Mouse (Mus musculus): ENCODE data around the gene Aven.

DNA sequence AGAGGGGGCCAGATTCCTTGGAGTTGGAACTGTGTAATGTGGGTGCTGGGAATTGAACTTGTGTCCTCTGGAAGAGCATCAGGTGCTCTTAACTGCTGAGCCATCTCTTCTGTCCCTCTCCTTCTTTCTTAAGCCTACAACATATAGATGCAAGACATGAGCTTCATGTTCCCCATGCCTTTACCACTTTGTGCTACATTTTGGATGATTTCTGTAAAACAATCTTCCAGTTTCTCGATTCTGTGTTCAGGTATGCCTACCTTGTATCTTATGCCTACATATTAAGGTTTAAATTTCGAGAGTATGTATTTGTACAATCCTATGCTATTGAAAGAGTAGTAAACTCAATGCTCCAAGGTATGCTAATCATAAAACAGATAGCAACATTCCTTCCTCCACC, 183.4 kb downstream of the Aven start:
- TF ChIP-seq CTCF (IDR thresholded peaks at IDR 0.05; ENCODE audit: low read depth) = no peak
- TF ChIP-seq EP300 (IDR thresholded peaks at IDR 0.05; ENCODE audit: low read depth) = no peak

Data from heart, postnatal 0 days (tissue).